Mouse (Mus musculus): ENCODE data around the gene Manf. TPM values are rescaled to one million over a fixed set of nuclear protein-coding genes. Genes with fewer than 3 reads are reported as not detected.

Gene Manf
- 100 to 1,000 TPM; 314 to 358 TPM for total RNA-seq (2021)
- long read RNA-seq, experiment 1, transcript Manf-202 (4 exons, 2,247 nt) = major isoform, 146 of 204 reads
- long read RNA-seq, experiment 1, partial matches to known transcripts = 0 of 204 reads
- long read RNA-seq, experiment 1, other reads (novel, unspliced or antisense) = 57 of 204 reads
- long read RNA-seq, experiment 2, transcript Manf-202 (4 exons, 2,247 nt) = major isoform, 48 of 49 reads
- long read RNA-seq, experiment 2, partial matches to known transcripts = 0 of 49 reads
- long read RNA-seq, experiment 2, other reads (novel, unspliced or antisense) = 1 of 49 reads

DNA sequence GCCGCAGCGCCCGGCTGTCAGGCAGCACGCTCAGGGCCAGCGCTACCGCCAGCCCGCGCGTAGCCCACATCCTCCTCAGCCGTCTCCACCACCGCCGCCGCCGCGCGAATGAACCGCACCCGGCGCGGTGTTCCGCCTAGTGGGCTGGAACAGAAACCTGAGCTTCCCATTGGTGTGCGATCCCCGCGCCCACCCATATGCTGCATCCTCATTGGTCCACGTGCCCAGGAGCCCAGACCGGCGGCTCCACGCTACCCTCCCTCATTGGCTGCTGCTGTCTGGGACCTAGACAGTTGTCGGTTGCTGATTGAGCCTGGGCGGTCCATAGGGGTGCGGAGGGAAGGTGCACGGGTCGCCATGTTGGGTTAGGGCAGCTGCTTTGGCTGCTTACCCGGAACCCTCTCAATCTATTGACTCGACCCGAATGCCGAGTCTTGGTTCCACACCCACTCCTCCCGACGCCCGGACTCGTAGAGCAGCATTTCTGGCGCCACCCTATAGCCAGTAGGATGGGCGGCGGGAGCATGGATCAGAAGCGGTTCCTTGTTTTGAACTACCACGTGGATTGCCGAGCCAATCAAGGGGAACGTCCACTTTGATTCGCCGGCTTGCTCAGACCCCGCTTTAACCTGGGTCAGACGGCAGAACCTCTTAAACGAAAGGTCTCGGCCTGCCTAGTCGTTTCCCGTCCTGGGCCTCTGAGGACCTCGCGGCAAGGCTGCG is at the start of gene Manf:
Manf (minus strand) TSS at position 151 of the 723 bp plus-strand sequence.
- peak; percentile 98 to 99 for DNase-seq

DNA sequence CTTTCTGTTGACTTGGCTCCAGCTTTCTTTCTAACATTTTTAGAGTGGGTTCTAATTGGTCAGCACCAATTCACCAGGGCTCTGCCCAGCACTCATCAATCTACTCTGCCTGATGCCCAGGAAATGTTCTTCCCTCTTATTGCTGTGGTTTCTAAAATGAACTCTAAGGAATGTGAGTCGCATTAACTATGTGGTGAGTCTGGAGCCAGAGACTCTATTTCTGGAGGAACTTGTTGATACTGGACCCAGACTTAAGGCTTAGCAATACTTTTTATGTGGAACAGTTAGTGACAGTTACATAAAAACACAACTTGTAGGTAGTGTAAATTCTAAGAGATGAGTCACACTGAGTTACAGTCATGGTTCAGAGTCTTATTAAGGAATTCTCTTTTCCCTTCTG is 43.2 kb upstream of the Manf start:
- DNase-seq = no peak

DNA sequence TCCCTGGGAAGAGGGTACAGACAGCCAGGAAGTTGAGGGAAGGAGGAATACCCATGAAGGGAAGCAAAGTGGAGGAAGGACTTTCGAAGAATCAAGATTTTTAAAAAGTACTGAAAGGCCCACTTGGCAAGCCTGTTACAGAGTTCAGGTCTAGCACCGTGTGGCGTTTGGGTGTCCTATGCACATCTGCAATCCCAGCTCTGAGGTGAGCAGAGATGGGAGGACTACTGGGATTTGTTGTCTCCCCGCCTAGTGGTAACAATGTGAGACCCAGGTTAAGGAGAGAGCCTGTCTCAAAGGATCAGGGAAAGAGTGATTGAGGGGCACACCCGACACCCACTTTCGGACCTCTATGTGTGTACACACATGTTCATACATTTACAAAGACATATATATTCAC is 23.1 kb upstream of the Manf start:
- no peak for DNase-seq

DNA sequence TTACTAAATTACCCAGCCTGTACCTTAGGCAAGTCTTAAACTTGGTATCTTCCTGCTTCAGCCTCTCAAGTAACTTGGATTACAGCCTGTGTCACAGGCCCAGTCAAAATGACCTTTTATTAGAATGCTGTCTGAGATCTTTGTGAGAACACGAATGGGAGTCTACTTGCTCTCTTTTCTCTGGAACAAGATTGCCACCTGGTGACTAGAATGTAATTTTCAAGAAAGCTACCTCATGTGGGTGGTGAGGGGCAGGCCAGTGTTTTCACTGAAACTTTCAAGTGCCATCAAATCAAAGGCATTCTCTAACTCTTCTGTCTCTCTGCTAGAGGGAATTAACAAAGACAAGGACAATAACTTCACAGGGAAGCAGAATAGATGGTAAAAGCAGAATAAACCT is 22.0 kb upstream of the Manf start:
- DNase-seq = no peak

DNA sequence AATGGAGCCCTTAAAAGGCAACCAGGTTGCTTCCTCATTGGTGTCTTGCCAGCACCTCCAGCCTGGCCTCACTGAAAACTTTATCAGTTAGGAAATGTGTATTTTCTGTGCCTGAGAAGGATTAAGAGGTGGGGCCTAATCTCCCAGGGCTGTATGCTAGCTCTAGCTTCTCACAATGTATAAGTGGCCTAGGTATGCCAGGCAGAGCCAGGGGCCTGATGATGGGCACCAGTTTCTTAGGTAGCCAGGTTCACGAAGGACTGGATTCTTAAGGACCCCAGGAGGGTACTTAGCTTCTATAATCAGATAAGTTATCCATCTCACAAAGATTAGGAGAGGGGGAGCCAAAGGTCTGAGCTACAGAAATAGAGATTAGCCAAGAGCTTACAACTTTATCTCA is 19.8 kb upstream of the Manf start:
- DNase-seq = no peak

DNA sequence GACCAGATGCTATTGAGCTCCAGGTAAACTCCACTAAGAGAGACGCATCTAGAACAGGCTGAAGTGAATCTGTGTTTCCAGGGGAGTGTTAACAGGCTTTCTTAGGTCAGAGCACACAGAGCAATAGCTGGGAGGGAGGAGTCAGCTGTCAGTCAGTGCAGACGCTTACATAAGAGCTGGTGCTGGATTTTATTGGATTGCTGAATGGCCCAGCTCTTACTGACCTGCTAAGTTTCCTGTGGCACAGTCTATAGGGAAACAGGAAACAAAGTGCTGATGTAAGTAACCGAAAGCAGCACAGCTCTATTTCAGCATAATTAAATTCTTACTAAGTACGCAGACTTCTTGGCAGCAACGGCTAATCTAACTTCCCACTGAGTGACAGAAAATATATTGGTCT is 16.9 kb upstream of the Manf start:
- DNase-seq = no peak

DNA sequence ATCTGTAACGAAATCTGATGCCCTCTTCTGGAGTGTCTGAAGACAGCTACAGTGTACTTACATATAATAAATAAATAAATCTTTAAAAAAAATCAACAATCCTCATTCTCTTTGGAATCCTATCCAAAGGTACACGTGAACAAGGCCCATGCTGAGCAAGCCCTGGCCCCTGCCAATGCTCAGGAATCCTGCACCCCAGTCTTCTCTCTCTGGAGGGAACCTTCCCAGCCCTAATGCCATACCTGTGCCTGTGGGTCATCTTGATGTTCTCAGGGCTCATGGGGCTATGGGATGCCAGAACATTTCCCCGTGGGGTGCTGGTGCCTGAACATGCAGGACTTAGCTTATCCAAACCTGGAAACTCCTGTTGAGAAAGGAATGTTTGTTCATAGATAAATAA is 16.4 kb upstream of the Manf start:
- DNase-seq = no peak

DNA sequence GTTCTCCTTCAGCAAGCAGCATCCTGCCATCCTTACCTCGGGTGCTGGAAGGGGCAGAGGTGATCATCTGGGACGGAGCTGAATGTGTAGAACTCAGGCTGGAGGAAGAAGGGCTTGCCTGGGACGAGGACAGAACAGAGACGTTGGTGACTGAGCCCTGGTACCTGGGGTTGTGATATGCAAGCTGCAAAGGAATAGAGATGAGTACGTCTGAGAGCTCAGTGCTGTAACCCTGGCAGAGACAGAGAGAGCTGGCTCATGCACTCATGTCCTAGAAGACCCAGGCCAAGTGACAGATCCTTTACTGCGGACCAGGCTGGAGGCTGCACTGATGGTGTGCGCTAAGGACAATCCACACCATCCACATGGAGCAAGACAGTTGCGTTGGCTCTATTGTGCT is 14.8 kb upstream of the Manf start:
- DNase-seq = no peak

DNA sequence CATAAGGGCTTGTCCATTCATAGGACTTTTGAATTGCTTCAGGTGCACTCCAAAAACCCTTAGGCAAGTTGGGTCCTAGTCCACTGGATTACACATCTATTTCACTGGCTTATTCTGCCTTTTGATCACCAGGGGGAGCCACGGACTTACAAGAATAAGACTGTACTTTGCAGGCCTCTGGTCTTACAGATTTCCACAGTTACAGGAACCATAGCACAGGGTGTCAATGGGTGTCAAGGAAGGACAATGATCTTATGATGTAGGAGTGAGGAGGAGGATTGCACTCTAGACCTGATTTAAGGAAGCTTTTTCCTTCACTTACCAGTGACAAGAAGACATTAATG is 12.0 kb upstream of the Manf start:
- peak; percentile 28 to 66 for DNase-seq

DNA sequence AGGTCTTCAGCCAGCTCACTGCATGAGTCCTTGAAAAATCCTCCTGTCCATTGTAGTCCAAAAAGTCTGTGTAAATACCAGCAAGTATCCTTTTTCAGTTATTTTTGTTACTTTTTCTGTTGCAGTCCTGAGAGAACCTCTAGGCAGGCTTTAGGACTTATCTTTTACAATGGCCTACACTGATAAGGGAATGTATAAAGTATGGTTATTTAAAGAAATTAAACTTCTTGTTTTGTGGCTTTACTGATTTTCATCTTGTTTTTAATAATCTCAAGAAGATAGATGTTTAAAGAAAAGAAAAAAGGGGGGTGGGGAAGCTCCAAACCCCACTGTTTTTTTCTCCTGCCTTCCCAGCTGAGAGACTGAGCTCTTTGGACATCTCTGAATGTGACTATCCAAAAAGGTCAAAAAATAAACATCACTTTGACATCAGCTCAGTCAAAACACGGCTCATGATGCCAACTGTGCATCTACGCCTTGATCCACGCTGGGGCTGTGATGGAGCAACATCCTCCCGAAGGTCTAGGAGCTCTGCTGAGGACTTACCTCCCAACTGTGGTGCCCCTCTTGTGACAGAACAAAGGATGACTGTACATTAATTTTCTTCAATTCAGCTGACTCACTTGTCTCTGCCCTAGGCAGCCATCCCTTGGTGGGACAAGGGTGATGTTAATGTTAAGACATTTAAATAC is 11.5 kb upstream of the Manf start:
- DNase-seq = no peak

DNA sequence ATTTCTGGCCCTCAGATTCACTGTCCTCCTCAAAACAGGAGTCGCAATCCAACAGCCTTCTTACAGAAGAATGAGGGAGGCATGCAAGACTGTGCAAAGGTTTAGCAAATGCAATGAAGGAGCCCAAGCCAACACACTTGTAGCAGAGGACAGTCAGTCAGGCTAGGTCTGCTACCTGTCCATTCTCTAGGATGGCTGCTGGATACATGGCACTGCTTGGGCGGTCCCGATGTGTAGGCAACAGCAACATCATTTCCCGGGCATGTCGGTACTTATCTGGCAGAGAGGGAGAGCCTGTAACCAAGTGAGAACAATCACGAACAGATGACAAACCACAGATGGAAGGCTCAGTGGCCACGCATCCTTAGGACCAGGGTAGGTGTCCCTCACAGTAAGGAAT is 9.8 kb upstream of the Manf start:
- DNase-seq = no peak

DNA sequence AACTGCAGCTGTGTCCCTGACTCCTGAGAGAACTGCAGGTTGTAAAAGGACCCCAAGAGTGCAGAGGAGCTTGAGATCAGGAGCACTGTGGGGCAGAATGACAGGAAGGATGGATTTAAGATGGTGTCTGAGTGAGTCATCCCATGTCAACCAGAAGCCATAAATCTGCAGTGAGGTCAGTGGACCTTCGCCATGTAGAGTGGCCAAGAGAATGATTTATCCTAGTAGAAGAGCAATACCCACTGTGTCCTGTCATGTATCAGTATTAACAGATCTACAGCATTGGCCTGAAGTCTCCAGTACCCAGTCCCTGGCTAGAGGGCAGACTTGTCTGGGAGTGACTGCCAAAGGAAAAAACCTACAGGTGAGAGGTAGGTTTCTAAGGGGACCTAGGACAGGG is 7.1 kb upstream of the Manf start:
- DNase-seq = peak; percentile 43 to 47

DNA sequence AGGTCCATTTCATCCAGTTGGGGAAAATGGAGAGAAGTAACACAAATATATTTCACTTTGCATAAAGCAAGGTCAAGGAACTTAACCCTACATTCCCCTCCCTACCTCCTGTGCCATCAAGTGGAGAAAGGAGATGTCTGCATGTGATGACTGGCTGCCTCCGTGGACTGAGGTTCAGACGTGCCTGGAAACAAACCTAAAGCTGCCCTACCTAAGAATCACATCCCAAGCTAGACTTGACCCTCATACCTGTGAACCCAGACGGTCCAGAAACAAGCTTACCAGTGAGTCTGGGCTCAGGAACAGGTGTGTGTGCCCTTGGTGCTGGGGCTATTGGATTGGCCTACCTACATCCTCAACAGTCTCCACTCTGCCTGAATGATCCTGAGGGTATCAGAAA is 1.5 kb upstream of the Manf start:
- no peak for DNase-seq

DNA sequence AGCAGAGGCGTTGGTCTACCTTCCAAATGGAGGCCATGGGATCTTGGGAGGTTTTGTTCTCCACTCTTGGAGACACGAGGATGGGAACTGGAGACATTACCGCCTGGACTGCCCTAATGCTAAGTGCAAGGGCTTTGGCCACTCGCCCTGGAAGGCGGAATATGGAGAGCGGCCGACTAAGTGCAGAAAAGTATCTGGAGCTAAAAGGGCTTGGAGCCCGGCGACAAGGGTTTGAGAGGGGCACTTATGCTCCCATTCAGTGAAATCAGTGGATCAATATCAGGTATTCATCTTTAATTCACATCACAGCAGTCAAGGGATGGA is 735 bp upstream of the Manf start:
- no peak for DNase-seq

DNA sequence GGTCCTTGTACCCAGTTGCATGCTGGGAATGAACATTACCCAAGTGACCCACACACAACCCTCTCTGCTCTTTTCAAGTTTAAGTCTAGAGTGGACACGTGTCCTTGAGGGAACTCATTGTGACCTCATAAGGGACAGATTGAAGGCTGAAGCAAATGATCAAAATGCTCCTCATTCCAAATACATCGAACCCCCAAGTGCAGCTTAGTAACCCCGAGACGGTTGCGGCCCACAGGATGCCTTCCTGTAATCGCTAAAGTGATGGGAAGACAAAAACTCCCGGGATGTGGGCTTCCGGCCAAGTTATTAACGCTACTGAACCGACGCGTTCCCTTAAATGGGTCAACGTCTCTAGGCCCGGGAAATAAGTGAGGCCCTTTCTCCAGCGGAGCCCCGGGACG is 438 bp downstream of the Manf start:
- DNase-seq = no peak

DNA sequence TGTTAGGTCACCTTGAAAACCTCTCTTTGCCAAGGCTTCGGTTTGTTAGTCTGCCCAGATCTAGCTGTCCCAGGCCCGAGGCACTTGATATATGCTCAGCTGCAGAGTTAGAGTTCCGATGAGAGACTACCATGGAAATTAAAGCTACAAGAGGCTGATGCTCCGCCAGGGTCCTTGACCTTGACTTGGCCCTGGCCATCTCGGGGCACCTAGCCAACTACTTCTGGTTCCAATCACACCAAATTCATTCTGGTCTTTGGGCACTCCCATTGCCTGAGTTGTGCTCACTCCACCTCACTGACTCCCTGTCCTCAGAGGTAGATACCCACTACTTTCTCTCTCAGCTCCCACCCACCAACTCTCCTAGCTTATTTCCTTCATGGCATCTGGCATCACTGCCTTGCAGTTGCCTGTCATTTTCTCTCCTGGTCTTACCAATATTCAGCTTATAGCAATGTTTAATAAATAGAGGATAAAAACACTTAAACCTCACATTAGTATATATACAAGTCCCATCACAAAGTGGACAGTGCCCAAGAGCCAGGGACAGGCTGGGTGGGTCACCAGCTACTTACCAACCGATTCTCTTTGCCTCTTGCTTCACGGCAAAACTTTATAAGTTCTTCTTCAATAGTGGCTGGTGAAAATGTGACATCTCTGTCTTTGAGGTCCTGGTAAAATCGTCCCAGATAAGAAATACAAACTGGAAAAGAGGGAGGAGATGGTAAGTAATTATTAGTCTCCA is 1.1 kb downstream of the Manf start:
- DNase-seq = peak; percentile 74 to 79

DNA sequence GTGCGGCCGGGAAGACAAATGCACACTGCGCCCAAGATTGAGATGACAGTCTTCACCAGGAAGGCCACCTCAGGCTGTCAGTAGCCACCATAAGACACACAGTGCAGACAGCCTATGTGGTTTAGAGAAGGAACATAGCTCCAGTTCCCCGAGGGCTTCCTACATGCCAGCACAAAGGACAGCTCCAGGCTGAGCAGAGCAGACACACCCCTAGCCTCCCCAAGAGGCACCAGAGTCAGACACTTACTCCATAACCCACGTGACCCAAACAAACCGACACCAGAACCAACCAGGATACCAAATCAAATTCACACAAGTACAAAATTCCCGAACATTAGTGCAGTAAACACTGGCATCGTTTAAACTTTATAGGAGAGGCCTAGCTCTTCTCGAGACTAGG is 2.5 kb downstream of the Manf start:
- no peak for DNase-seq

DNA sequence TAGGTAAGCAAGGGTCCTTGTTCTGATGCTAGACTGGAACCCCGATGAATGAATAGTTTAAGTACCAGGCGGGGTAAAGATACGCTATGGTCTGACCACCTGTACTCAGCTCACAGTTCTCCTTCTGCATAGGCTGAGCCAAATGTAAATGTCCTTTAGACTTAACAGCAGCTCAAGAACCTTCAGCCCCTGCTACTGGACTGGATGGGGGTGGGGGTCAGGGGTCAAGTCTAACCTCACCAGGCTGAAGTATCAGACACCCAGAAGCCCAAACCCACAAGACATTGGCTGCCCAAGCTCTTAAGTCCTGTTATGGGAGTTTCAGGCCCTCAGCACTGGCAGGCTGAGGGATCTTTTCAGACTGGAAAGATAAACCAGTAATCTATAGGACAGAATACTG is 3.4 kb downstream of the Manf start:
- no peak for DNase-seq

DNA sequence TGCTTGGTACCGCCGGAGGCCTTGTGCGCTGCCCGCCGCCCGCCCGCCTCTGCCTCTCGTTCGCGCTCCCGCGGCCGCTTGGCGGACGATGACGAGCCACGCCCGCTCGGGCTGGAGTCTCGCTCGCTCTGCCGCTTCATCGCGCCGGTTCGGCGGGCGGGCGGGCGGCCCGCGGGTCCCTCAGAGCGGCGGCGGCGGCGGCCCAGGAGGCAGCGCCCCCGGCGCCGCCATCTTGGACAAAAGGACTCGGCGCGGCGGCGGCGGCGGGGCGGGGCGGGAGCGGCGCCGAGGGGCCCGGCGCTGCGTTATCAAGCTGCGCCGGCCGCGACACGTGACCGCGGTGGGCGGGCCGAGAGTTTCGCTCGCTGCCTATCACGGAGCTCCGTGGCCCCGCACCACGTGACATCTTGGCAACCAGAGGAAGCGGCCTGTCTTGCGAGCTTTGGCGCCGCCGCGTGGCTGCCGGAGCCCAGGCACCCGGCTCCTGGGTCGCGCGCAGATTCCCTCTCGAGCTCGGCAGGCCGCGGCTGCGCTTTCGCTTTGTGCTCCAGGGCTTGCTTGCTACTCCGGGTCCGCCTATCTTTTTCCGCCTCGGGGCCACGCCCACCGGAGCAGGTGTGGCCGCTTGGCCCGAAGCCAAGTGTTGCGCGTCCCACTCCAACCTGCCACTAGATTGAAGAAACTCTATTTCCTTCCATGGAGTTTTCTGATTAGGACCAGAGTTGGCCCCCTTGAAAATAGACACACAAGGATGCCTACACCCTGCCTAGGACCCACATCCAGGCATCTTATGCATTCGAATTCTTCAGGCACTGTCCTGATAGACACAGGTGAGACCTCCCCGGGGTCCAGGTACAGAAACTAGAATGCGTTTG is 4.7 kb downstream of the Manf start, which contains the start of gene Rbm15b:
Rbm15b (minus strand) TSS at position 601 of the 875 bp plus-strand sequence.
- peak; percentile 98 to 99 for DNase-seq

DNA sequence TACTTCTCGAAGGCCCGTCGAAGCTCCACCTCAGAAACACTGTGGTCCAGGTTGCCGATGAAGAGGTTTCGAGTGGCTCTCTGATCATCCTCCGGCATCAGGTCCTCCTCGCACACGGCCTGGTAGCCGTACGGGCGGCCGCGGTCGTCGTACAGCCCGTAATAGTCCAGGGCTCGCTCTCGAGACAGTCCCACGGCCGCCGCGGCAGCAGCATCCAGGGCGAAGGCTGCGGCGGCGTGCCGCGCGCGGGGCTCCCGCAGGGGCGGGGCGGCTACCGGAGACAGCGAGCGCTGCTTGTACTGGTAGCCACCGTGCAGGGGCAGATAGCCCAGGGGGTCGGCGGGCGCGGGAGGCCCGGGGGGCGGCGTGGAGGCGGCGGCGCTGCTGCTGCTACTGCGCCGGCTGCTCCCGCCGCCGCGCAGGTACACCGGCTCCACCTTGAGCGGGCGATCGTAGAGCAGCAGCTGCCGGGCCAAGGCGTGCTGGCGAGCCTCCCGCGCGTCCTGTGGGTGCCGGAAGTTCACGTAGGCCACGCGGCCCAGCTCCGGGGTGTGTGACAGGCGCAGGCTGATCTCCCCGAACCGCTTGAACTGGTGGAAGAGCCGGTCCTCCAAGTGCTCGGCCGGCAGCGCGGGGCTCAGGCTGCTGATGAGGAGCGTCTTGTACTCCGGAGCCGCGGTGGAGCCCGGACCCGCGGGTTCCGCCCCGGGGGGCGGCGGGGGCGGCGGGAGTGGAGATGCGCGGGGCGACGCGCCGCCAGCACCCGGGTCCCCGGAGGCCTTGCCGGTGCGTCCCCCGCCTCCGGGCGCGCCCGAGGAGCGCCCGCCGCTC is 5.7 kb downstream of the Manf start:
- peak; percentile 57 to 70 for DNase-seq

Measured in adrenal gland, postnatal 36 days (tissue).